Mouse (Mus musculus) ES-Bruce4 (cell line): ENCODE data around the gene Gpr157.
"Not testable (repeated sequence)": the region's sequence is repeated elsewhere in the genome, so short reads cannot be mapped to it uniquely, and the experiment has no call there.

Source experiments
- CTCF ChIP-seq: IDR thresholded peaks from one replicate; pipeline ENCODE4 v1.8.1; 2011; ENCODE audit warnings: low read depth, low read length
- EP300 ChIP-seq: IDR thresholded peaks from 2 replicates; pipeline ENCODE4 v1.6.1; 2011; ENCODE audit warnings: low read depth, low read length; ENCODE audit not compliant: insufficient read depth
- POLR2A ChIP-seq: IDR thresholded peaks from one replicate; pipeline ENCODE4 v1.8.1; 2011; ENCODE audit warnings: low read length; ENCODE audit not compliant: insufficient read depth

GRCm38 (mm10) chr4:150040856-150041255 lies 46.3 kb upstream of the Gpr157 start:
- TF ChIP-seq CTCF, EP300, POLR2A: not testable (repeated sequence)
